Mouse (Mus musculus) limb, embryonic 14.5 days (tissue): ENCODE data around the gene Med18. TPM values are rescaled to one million over a fixed set of nuclear protein-coding genes. Genes with fewer than 3 reads are reported as not detected.

Source experiments
- ATAC-seq: fragments of 200-750 bp; cut with Nextera tagmentation; 2 replicates; pipeline ENCODE4 v1.8.0; 2017; ENCODE audit warnings: low read depth, moderate number of reproducible peaks, moderate TSS enrichment; ENCODE audit not compliant: low FRiP score
- DNase-seq: peaks from one replicate; pipeline ENCODE4 v3.0.0-alpha.2; 2015; ENCODE audit warnings: low spot score
- H3K27ac ChIP-seq: fragments of 300-500 bp; sonication (generic); replicated peaks from 2 replicates; pipeline ENCODE4 v1.5.1; 2014; ENCODE audit warnings: low read depth, mild to moderate bottlenecking, low read length, moderate library complexity, mixed read lengths
- H3K27me3 ChIP-seq: fragments of 300-500 bp; sonication (generic); 2 replicates; pipeline ENCODE4 v1.6.1; 2014; ENCODE audit warnings: low read length, mixed read lengths; ENCODE audit not compliant: control insufficient read depth, insufficient read depth
- H3K36me3 ChIP-seq: fragments of 300-500 bp; sonication (generic); 2 replicates; pipeline ENCODE4 v1.6.1; 2014; ENCODE audit warnings: mild to moderate bottlenecking, low read length, moderate library complexity, mixed read lengths; ENCODE audit not compliant: control insufficient read depth, insufficient read depth
- H3K4me1 ChIP-seq: fragments of 300-500 bp; sonication (generic); 2 replicates; pipeline ENCODE4 v1.6.1; 2014; ENCODE audit warnings: antibody characterized with exemption, low read length, mixed read lengths; ENCODE audit not compliant: control insufficient read depth, insufficient read depth
- H3K4me2 ChIP-seq: fragments of 300-500 bp; sonication (generic); replicated peaks from 2 replicates; pipeline ENCODE4 v1.6.1; 2014; ENCODE audit warnings: low read depth, mild to moderate bottlenecking, low read length, moderate library complexity; ENCODE audit not compliant: severe bottlenecking
- H3K4me3 ChIP-seq: fragments of 300-500 bp; sonication (generic); replicated peaks from 2 replicates; pipeline ENCODE4 v1.5.1; 2014; ENCODE audit warnings: low read length
- H3K9ac ChIP-seq: fragments of 300-500 bp; sonication (generic); 2 replicates; pipeline ENCODE4 v1.6.1; 2014; ENCODE audit warnings: mild to moderate bottlenecking, low read depth, low read length, moderate library complexity; ENCODE audit not compliant: severe bottlenecking
- H3K9me3 ChIP-seq: fragments of 300-500 bp; sonication (generic); 2 replicates; pipeline ENCODE4 v1.6.1; 2016; ENCODE audit warnings: low read length; ENCODE audit not compliant: control insufficient read depth
- POLR2A ChIP-seq: fragments of 200-500 bp; IDR thresholded peaks from 2 replicates; pipeline ENCODE4 v1.8.0; 2012; ENCODE audit warnings: inconsistent platforms, mild to moderate bottlenecking, moderate library complexity, borderline replicate concordance; ENCODE audit not compliant: insufficient read depth, insufficient read length; ENCODE audit errors: extremely low read depth
- WGBS: fragments of 180-500 bp; shearing (Covaris S2); extraction: QIAGEN DNeasy Blood & Tissue Kit; methylation state at CpG from one replicate; pipeline ENCODE4 v1.1.7; 2014; 5-methylcytosine and 5-hydroxymethylcytosine counted together
- polyA plus RNA-seq, 2 experiments: library from polyadenylated mRNA; depleted of rRNA in 1 of 2; stranded (reverse) in 1 of 2; unstranded in 1 of 2; fragments of >200 nt; fragmentation: Nextera tagmentation in 1 of 2; extraction: Ambion mirVana in 1 of 2; gene quantifications; 2 replicates each; pipeline versions ENCODE4 v1.2.1 to v1.2.3; 2012 to 2014

Med18 gene
- polyA plus RNA-seq, 2 experiments, result 9.0 to 9.1 TPM

- DNase-seq, result no peak
- no peak overlapping the region for H3K27ac ChIP-seq
- H3K27me3 ChIP-seq, result no peaks in the 10 kb centered on the region
- no peak overlapping the region for H3K4me2 ChIP-seq
- no peak overlapping the region for H3K9ac ChIP-seq
- no peaks in the 10 kb centered on the region for H3K9me3 ChIP-seq
- no peak for ATAC-seq
- H3K4me3 ChIP-seq, result no peak overlapping the region
- no peaks in the 10 kb centered on the region for H3K4me1 ChIP-seq
- WGBS, result 81% methylated on average over 4 of the region's 4 CpGs
- no peak for TF ChIP-seq POLR2A
- no peaks in the 10 kb centered on the region for H3K36me3 ChIP-seq
Observed at GRCm38 (mm10) chr4:132427493-132427892, 36.2 kb downstream of the Med18 start.

GRCm38 (mm10) chr4:132426021-132426420 lies 37.7 kb downstream of the Med18 start:
- Histone ChIP-seq H3K36me3 (no peaks in the 10 kb centered on the region), H3K4me1 (peaks cover 2% of the 10 kb centered on the region), H3K9ac (no peak overlapping the region), H3K4me2 (no peak overlapping the region), H3K9me3 (no peaks in the 10 kb centered on the region), H3K4me3 (no peak overlapping the region), H3K27ac (no peak overlapping the region), H3K27me3 (no peaks in the 10 kb centered on the region)
- WGBS, result 58% methylated on average over 2 of the region's 2 CpGs
- no peak for DNase-seq
- TF ChIP-seq POLR2A, result no peak
- ATAC-seq, result no peak

GRCm38 (mm10) chr4:132424765-132425164 lies 39.0 kb downstream of the Med18 start:
- H3K9ac ChIP-seq, result no peak overlapping the region
- H3K9me3 ChIP-seq, result no peaks in the 10 kb centered on the region
- DNase-seq (no peak), ATAC-seq (no peak)
- H3K27ac ChIP-seq, result no peak overlapping the region
- TF ChIP-seq POLR2A, result no peak
- H3K4me1 ChIP-seq, result peaks cover 14% of the 10 kb centered on the region
- no peaks in the 10 kb centered on the region for H3K36me3 ChIP-seq
- H3K27me3 ChIP-seq, result no peaks in the 10 kb centered on the region
- no peak overlapping the region for H3K4me2 ChIP-seq
- 93% methylated on average over 5 of the region's 5 CpGs for WGBS
- H3K4me3 ChIP-seq, result no peak overlapping the region

GRCm38 (mm10) chr4:132421923-132422782 lies 41.6 kb downstream of the Med18 start, which contains the start of gene Phactr4:
Phactr4 (minus strand) TSS chr4:132422489.
- peak; percentile 95 for ATAC-seq
- WGBS, result under 1% methylated on average over 44 of the region's 73 CpGs
- Histone ChIP-seq H3K4me3 (peak within 1 kb of the TSS; percentile 86), H3K27me3 (no peaks in the 10 kb centered on the region), H3K27ac (peak within 1 kb of the TSS; percentile 97), H3K4me1 (peaks cover 15% of the 10 kb centered on the region), H3K9me3 (no peaks in the 10 kb centered on the region), H3K4me2 (peak within 1 kb of the TSS; percentile 62), H3K36me3 (no peaks in the 10 kb centered on the region), H3K9ac (peak within 1 kb of the TSS; percentile 95)
- TF ChIP-seq POLR2A, result peak; percentile 37; the same call in 1 of the 2 replicates
- DNase-seq, result peak; percentile 98

- ATAC-seq (no peak), DNase-seq (peak; percentile 41)
- Histone ChIP-seq H3K27me3 (no peaks in the 10 kb centered on the region), H3K9me3 (no peaks in the 10 kb centered on the region), H3K4me2 (peak overlapping the region; percentile 62), H3K27ac (peak overlapping the region; percentile 97), H3K36me3 (no peaks in the 10 kb centered on the region), H3K4me1 (peaks cover 15% of the 10 kb centered on the region), H3K9ac (peak overlapping the region; percentile 95), H3K4me3 (peak overlapping the region; percentile 86)
- no peak for TF ChIP-seq POLR2A
- 0% methylated on average over 10 of the region's 13 CpGs for WGBS
Observed at GRCm38 (mm10) chr4:132421556-132421922, 42.2 kb downstream of the Med18 start.
